Mouse (Mus musculus) stomach, postnatal 0 days (tissue): ENCODE results near the gene Zbtb5. TPM values are rescaled to one million over a fixed set of nuclear protein-coding genes. Genes with fewer than 3 reads are reported as not detected.
"Not testable (repeated sequence)": the region's sequence is repeated elsewhere in the genome, so short reads cannot be mapped to it uniquely, and the experiment has no call there.

Experiments used
- ATAC-seq: fragments of 200-750 bp; cut with Nextera tagmentation; 2 replicates; pipeline ENCODE4 v1.8.0; 2017; ENCODE audit not compliant: low FRiP score, low TSS enrichment
- DNase-seq: peaks from one replicate; pipeline ENCODE4 v3.0.0-alpha.2; 2016; ENCODE audit warnings: low spot score
- H3K27ac ChIP-seq: fragments of 300-500 bp; sonication (generic); replicated peaks from 2 replicates; pipeline ENCODE4 v1.5.1; 2014; ENCODE audit warnings: mild to moderate bottlenecking, control low read depth
- H3K27me3 ChIP-seq: fragments of 300-500 bp; sonication (generic); 2 replicates; pipeline ENCODE4 v1.6.1; 2014; ENCODE audit warnings: low read length; ENCODE audit not compliant: control insufficient read depth, insufficient read depth
- H3K36me3 ChIP-seq: fragments of 300-500 bp; sonication (generic); 2 replicates; pipeline ENCODE4 v1.6.1; 2014; ENCODE audit warnings: low read length, mixed read lengths; ENCODE audit not compliant: control insufficient read depth, insufficient read depth
- H3K4me1 ChIP-seq: fragments of 300-500 bp; sonication (generic); replicated peaks from 2 replicates; pipeline ENCODE4 v1.6.1; 2014; ENCODE audit warnings: antibody characterized with exemption; ENCODE audit not compliant: control insufficient read depth, insufficient read depth
- H3K4me2 ChIP-seq: fragments of 300-500 bp; sonication (generic); replicated peaks from 2 replicates; pipeline ENCODE4 v1.6.1; 2014; ENCODE audit warnings: low read depth, mild to moderate bottlenecking, control low read depth, moderate library complexity
- H3K4me3 ChIP-seq: fragments of 300-500 bp; sonication (generic); 2 replicates; pipeline ENCODE4 v1.5.1; 2014; ENCODE audit warnings: low read depth, low read length, control low read depth
- H3K9ac ChIP-seq: fragments of 300-500 bp; sonication (generic); 2 replicates; pipeline ENCODE4 v1.6.1; 2014; ENCODE audit warnings: mild to moderate bottlenecking, low read length, control low read depth, mixed read lengths
- H3K9me3 ChIP-seq: fragments of 300-500 bp; sonication (generic); 2 replicates; pipeline ENCODE4 v1.6.1; 2016; ENCODE audit warnings: low read length; ENCODE audit not compliant: control insufficient read depth
- CTCF ChIP-seq: IDR thresholded peaks from 2 replicates; pipeline ENCODE4 v1.5.1; 2016; ENCODE audit warnings: antibody characterized with exemption, low read depth, mild to moderate bottlenecking, moderate library complexity
- EP300 ChIP-seq: optimal IDR thresholded peaks from 2 replicates; pipeline ENCODE3; 2016; ENCODE audit warnings: antibody characterized with exemption
- WGBS: fragments of 180-500 bp; shearing (Covaris S2); extraction: QIAGEN DNeasy Blood & Tissue Kit; methylation state at CpG from one replicate; pipeline ENCODE4 v1.1.7; 2014; 5-methylcytosine and 5-hydroxymethylcytosine counted together
- polyA plus RNA-seq: library from polyadenylated mRNA; unstranded; fragments of >200 nt; fragmentation: Nextera tagmentation; extraction: Ambion mirVana; gene quantifications from 2 replicates; pipeline ENCODE4 v1.2.1, GENCODE M21; 2015

Zbtb5 gene
- polyA plus RNA-seq, 1 experiment from 2014 or later, result 9.7 TPM

DNA sequence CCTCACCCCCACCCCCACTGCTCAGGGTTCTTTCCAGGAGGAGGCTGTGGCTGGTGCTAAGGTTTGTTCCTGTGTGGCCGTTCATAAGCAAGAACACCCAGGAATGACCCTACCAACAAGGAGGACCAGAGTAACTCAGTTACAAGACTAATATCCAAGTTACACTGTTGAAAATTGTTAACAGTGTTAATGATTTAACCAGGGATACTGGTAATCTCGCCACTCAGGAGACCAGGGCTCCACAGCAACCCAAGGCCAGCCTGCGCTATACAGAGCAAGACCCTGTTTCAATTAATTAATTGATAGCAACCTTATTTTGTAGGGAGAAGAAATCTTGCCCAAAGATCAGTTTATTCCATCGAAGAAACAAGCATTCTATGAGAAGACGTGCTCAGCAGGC, 64.7 kb downstream of the Zbtb5 start:
- H3K27ac ChIP-seq, result no peak overlapping the region
- no peaks in the 10 kb centered on the region for H3K4me1 ChIP-seq
- H3K9ac ChIP-seq, result no peak overlapping the region
- no peaks in the 10 kb centered on the region for H3K9me3 ChIP-seq
- TF ChIP-seq CTCF (no peak), EP300 (no peak)
- no peak for ATAC-seq
- no peak overlapping the region for H3K4me2 ChIP-seq
- H3K27me3 ChIP-seq, result no peaks in the 10 kb centered on the region
- WGBS, result 85% methylated on average over 5 of the region's 5 CpGs
- DNase-seq, result no peak
- no peak overlapping the region for H3K4me3 ChIP-seq
- H3K36me3 ChIP-seq, result no peaks in the 10 kb centered on the region

DNA sequence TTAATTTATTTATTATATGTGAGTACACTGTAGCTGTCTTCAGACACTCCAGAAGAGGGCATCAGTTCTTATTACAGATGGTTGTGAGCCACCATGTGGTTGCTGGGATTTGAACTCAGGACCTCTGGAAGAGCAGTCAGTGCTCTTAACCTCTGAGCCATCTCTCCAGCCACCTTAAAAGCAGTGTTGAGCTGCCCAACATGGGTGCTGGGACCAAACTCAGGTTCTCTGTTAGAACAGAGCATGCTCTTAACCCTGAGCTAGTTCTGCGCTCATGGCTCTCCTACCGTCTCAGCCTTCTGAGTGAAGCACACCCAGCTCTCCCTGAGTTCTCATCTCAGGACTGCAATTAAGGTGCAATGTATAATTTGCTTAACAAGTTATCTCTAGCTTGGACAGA, 66.1 kb downstream of the Zbtb5 start:
- ATAC-seq, H3K4me3 ChIP-seq, H3K9me3 ChIP-seq, H3K27me3 ChIP-seq, H3K4me2 ChIP-seq, H3K9ac ChIP-seq, DNase-seq, H3K36me3 ChIP-seq, H3K27ac ChIP-seq, H3K4me1 ChIP-seq: not testable (repeated sequence)
- 93% methylated on average over 2 of the region's 2 CpGs for WGBS

DNA sequence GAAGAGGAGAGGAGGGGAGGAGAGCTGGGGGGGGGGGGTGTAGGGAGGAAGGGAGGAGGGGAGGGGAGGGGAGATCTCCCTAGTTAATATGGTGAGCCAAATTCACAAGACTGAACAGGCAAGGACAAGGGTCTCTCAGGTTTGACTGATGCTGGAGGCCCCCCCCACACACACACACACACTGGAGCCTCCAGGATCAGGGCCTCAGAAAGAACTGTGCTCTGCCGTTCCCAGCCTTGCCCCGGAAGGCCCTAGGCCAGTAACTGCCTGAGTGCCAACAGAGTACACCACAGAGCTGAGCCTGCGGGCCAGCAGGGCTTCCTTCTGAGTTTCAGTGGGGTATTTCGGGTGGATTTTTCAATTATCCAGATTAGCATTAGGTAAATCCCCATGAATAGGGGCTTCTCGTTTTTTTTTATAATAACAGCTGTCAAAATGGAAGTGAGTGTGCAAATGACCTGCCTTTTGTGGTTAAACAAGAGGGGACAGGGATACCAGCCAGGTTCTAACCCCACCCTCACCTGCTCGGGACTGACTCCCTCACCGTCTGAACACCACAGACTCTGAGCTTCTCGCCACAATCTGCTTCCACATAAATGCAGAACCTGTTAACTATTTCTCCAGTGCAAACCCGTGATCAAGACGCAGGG, 67.7 kb downstream of the Zbtb5 start:
- WGBS, result 75% methylated on average over 10 of the region's 10 CpGs

DNA sequence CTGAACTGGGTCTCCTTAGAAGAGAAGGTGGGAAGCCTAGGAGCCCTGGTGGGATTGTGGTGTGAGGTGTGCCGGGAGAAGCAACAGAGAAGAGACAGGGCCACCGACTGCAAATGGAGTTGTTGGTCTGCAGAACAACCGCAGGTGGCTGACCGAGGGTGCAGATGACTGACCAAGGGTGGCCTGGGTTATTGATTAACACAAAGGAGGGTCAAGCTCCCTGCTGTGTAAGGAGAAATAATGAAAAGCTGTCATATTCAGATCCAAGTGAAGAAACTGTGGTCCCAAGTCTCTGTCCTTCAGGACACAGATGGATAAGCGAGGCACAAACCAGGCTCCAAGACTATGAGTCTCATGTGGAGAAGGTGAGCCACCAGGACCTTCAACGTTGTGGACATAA, 68.7 kb downstream of the Zbtb5 start:
- Histone ChIP-seq H3K27ac (no peak overlapping the region), H3K4me1 (no peaks in the 10 kb centered on the region), H3K9me3 (no peaks in the 10 kb centered on the region), H3K9ac (no peak overlapping the region), H3K4me3 (no peak overlapping the region), H3K36me3 (no peaks in the 10 kb centered on the region), H3K4me2 (no peak overlapping the region), H3K27me3 (no peaks in the 10 kb centered on the region)
- no peak for TF ChIP-seq CTCF
- TF ChIP-seq EP300, result no peak
- no peak for DNase-seq
- whole genome bisulfite sequencing, result 74% methylated on average over 6 of the region's 6 CpGs
- ATAC-seq, result no peak

More for the DNA sequence above, 67.7 kb downstream of the Zbtb5 start:
- TF ChIP-seq CTCF, result no peak
- no peak for TF ChIP-seq EP300
- Histone ChIP-seq H3K9ac (no peak overlapping the region), H3K36me3 (no peaks in the 10 kb centered on the region), H3K4me1 (no peaks in the 10 kb centered on the region), H3K4me3 (no peak overlapping the region), H3K27me3 (no peaks in the 10 kb centered on the region), H3K4me2 (no peak overlapping the region), H3K9me3 (no peaks in the 10 kb centered on the region), H3K27ac (no peak overlapping the region)
- no peak for DNase-seq
- no peak for ATAC-seq

DNA sequence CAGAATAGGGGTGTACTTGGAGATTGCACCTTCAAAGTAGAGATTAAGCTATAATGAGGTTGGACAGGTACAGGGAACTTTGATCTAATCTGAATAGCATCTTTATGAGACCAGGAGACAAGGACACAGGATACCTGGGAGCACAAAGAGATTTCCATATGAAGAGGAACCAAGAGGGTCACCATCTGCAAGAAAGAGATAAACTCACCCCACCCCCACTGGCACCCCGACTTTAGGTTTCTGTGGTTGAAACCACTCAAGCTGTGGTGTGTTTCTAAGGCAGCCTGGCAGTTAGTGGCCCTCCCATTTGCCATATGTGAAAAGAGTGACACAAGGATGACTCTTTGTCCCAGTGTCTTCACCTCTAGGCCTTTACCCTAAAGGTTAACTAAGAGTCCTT, 70.0 kb downstream of the Zbtb5 start:
- DNase-seq (no peak), ATAC-seq (no peak)
- H3K27me3 ChIP-seq, result no peaks in the 10 kb centered on the region
- no peaks in the 10 kb centered on the region for H3K4me1 ChIP-seq
- H3K9ac ChIP-seq, result no peak overlapping the region
- no peaks in the 10 kb centered on the region for H3K9me3 ChIP-seq
- no peak overlapping the region for H3K4me2 ChIP-seq
- H3K36me3 ChIP-seq, result no peaks in the 10 kb centered on the region
- H3K4me3 ChIP-seq, result no peak overlapping the region
- TF ChIP-seq EP300 (no peak), CTCF (no peak)
- WGBS, result 79% methylated on average over 1 of the region's 1 CpGs
- H3K27ac ChIP-seq, result no peak overlapping the region

Other genes with a start within 250 kb of the Zbtb5 start
- 55.9 and 57.3 TPM in 2 replicates for gene Grhpr, start 31.0 kb downstream of the Zbtb5 start, polyA plus RNA-seq
- gene Polr1e, start 6.2 kb upstream of the Zbtb5 start, polyA plus RNA-seq, result 18.3 and 19.9 TPM in 2 replicates
- gene Fbxo10, start 72.2 kb upstream of the Zbtb5 start, polyA plus RNA-seq, result 3.7 and 4.1 TPM in 2 replicates
- gene Tomm5, start 95.7 kb upstream of the Zbtb5 start, polyA plus RNA-seq, result 243 and 257 TPM in 2 replicates
- gene Frmpd1, start 172.5 kb upstream of the Zbtb5 start, polyA plus RNA-seq, result 1.1 and 1.3 TPM in 2 replicates